Mouse (Mus musculus): Measurements from ENCODE around the gene Bex6. TPM values are rescaled to one million over a fixed set of nuclear protein-coding genes. Genes with fewer than 3 reads are reported as not detected.

Gene Bex6
- polyA plus RNA-seq, 1 experiment from 2014 or later = 0.23 TPM

DNA sequence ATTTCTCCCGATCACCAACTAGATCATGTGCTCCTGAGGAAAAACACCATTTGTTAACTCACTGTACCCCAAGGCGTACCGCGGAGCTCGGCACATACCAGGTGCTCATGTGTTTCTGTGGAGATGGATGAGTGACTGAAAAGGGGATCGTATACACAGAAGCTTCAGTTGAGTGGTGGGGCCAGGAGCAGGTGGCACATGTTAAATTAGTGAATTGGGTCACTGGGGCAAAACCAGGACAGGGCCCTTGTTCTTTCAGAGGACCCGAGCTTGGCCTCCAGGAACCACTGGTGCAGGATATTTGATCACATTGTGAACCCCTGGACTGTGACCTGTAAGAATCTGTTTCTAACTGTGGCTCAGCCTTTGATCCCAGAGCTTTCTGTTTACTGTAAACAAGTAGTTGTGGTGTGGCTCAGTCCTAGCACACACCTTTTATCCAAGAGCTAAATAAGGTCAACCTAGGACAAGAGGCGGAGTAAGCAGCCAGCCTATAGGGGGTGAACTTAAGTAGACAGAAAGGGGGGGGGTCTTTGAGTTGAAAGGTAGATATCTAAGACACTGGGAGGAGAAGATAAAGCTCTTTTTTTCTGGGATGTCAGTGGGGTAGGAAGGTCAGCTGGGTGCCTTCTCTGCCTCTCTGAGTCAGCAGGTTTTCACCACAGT is 5.2 kb upstream of the Bex6 start:
- Histone ChIP-seq H3K27me3 (no peaks in the 10 kb centered on the region), H3K27ac (replicated peaks) (no peak overlapping the region), H3K4me1 (0 out of 2 replicates have a peak, but pooled peaks cover 5% of the 10 kb centered on the region), H3K9me3 (replicated peaks) (no peaks in the 10 kb centered on the region), H3K9ac (no peak overlapping the region), H3K36me3 (no peaks in the 10 kb centered on the region), H3K4me2 (replicated peaks) (no peak overlapping the region), H3K4me3 (replicated peaks) (no peak overlapping the region)
- no peak for ATAC-seq (ENCODE audit: insufficient number of reproducible peaks, low FRiP score, low TSS enrichment, low read depth)
- 81% methylated on average over 8 of the region's 8 CpGs for WGBS

GRCm38 (mm10) chr16:32175029-32175428 is 4.6 kb upstream of the Bex6 start:
- no peak overlapping the region for H3K4me3 ChIP-seq (replicated peaks)
- no peaks in the 10 kb centered on the region for H3K9me3 ChIP-seq (replicated peaks)
- H3K27ac ChIP-seq (replicated peaks) = no peak overlapping the region
- ATAC-seq (ENCODE audit: insufficient number of reproducible peaks, low FRiP score, low TSS enrichment, low read depth) = no peak
- WGBS = 81% methylated on average over 4 of the region's 4 CpGs
- H3K9ac ChIP-seq = no peak overlapping the region
- H3K36me3 ChIP-seq = no peaks in the 10 kb centered on the region
- no peaks in the 10 kb centered on the region for H3K27me3 ChIP-seq
- 0 out of 2 replicates have a peak, but pooled peaks cover 5% of the 10 kb centered on the region for H3K4me1 ChIP-seq
- H3K4me2 ChIP-seq (replicated peaks) = no peak overlapping the region

DNA sequence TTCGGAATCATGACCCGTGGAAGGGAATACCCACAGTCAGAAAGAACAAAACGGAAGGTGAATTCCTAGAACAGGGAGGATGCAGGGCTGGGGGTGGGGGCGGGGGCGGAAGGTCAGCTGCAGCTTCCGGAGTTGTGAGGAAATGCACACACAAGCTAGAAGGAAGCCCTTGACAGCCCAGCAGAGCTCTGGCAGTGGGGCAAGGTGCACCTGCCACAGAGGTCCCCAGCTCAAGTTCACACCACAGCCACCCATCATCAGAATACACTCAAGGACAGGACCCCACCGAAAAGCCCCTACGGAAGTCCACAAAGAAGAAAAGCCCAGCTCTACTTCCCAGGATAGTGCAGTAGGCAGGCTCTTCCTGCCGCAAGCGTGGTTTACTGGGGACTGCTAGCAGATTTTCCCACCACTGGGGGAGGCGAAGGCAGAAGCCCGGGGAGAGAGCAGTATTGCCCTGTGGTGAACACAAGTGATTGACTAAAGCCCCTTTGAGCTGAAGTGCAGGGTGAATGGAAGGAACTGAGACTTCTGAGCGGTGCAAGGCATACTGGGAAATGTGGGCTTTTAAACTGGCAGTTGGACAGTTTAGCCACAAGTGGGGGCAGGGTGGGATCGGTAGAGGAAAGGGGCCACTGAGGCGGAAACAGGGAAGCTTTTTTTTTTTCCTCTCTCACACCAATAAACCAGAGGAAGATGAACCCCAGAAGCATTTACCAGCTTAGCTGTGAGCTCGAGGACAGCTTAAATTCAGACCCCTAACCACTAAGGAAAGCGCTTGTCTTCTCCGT is 2.5 kb upstream of the Bex6 start:
- 53% methylated on average over 18 of the region's 18 CpGs for WGBS
- Histone ChIP-seq H3K4me1 (0 out of 2 replicates have a peak, but pooled peaks cover 5% of the 10 kb centered on the region), H3K9ac (no peak overlapping the region), H3K9me3 (replicated peaks) (no peaks in the 10 kb centered on the region), H3K4me2 (replicated peaks) (no peak overlapping the region), H3K4me3 (replicated peaks) (no peak overlapping the region), H3K36me3 (no peaks in the 10 kb centered on the region), H3K27ac (replicated peaks) (0 out of 2 replicates have a peak overlapping the region, but pooled peaks have one; percentile 4), H3K27me3 (no peaks in the 10 kb centered on the region)
- ATAC-seq (ENCODE audit: insufficient number of reproducible peaks, low FRiP score, low TSS enrichment, low read depth) = no peak

DNA sequence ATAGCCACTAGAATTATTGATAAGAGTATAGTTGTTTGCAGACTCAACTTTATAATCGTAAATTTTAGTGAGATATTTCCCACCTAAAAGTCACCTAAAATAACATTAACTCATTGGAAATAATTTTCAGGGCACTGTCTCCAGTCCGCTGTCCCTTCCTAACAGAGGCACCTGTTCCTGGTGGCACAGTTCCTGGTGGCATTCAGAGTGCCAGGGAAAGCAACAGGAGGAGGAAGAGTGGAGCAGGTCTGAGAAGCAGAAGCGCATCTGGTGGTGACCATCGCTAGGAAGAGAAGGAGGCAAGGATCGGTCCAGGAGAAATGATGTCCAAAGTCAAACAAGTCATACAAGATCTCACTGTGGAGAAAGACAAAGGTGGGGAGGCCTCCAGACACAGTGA is 6.4 kb downstream of the Bex6 start:
- 93% methylated on average over 5 of the region's 5 CpGs for WGBS
- H3K9ac ChIP-seq = no peak overlapping the region
- ATAC-seq (ENCODE audit: insufficient number of reproducible peaks, low FRiP score, low TSS enrichment, low read depth) = no peak
- no peak overlapping the region for H3K4me3 ChIP-seq (replicated peaks)
- no peak overlapping the region for H3K27ac ChIP-seq (replicated peaks)
- no peaks in the 10 kb centered on the region for H3K27me3 ChIP-seq
- H3K36me3 ChIP-seq = no peaks in the 10 kb centered on the region
- H3K9me3 ChIP-seq (replicated peaks) = no peaks in the 10 kb centered on the region
- H3K4me2 ChIP-seq (replicated peaks) = no peak overlapping the region
- H3K4me1 ChIP-seq = no peaks in the 10 kb centered on the region

GRCm38 (mm10) chr16:32189109-32189508 is 9.5 kb downstream of the Bex6 start:
- 44% methylated on average over 6 of the region's 6 CpGs for WGBS
- Histone ChIP-seq H3K4me3 (replicated peaks) (no peak overlapping the region), H3K36me3 (no peaks in the 10 kb centered on the region), H3K27me3 (no peaks in the 10 kb centered on the region), H3K27ac (replicated peaks) (no peak overlapping the region), H3K9me3 (replicated peaks) (no peaks in the 10 kb centered on the region), H3K4me1 (no peaks in the 10 kb centered on the region), H3K9ac (no peak overlapping the region), H3K4me2 (replicated peaks) (no peak overlapping the region)
- 0 out of 2 replicates have a peak, but pooled peaks have one; percentile 29 for ATAC-seq (ENCODE audit: insufficient number of reproducible peaks, low FRiP score, low TSS enrichment, low read depth)

DNA sequence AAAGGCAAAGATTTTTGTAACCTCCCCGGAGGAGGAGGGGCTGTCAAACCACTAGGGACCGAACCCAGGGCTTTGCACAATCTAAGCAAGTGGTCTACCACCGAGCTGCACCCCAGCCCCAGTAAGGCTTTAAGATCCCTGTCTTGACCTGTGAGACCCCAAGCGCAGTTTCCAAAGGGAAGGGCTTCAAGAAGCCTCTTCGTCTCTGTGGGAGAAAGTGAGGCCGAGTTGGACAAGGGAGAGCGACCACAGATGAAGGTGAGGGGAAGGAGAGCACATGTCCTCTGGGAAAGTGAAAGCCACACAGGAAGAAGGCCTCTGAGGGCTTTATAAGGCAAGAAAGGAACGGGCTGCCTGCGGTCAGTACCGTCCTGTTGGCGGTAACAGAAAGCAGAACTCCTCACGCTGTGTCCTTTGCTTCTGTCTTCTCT is 10.4 kb downstream of the Bex6 start:
- Histone ChIP-seq H3K4me1 (no peaks in the 10 kb centered on the region), H3K27me3 (no peaks in the 10 kb centered on the region), H3K4me2 (replicated peaks) (no peak overlapping the region), H3K27ac (replicated peaks) (no peak overlapping the region), H3K36me3 (no peaks in the 10 kb centered on the region), H3K9ac (no peak overlapping the region), H3K4me3 (replicated peaks) (no peak overlapping the region), H3K9me3 (replicated peaks) (no peaks in the 10 kb centered on the region)
- no peak for ATAC-seq (ENCODE audit: insufficient number of reproducible peaks, low FRiP score, low TSS enrichment, low read depth)
- 52% methylated on average over 11 of the region's 12 CpGs for WGBS

DNA sequence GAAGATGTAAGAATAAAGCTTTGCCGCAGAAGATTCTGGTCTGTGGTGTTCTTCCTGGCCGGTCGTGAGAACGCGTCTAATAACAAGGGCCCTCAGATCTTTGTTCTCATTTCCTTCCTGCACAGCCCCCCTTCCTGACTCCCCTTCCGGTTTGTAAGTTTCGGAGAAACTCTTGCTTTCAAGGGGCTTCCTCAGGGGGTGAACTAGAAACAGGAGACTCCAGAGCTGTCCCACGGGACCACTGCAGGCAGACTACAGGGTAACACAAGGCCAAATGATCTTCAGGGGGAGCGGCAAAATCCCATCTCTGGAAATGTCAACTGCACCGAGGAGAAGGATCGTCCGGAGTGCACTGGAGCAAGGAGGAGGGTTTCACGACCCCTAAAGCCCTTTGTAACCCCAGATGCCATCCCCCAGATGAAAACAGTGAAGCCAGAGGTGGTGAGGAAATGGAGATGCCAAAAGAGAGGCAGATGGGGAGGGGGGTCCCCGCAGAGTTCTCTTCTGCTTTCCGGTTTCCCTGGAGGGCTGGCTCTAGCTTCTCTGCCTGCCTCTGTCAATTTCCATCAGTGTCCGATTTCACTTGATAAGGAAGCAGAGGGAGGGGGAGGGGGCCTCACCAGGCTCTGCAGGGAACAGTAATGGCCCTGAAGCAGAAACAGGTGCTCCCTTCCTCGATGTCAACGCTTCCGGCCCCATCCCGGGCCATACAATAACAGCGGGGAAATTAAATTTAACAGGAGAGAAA is 20.8 kb downstream of the Bex6 start:
- no peaks in the 10 kb centered on the region for H3K27me3 ChIP-seq
- H3K9me3 ChIP-seq (replicated peaks) = no peaks in the 10 kb centered on the region
- H3K4me1 ChIP-seq = no peaks in the 10 kb centered on the region
- ATAC-seq (ENCODE audit: insufficient number of reproducible peaks, low FRiP score, low TSS enrichment, low read depth) = peak; percentile 75
- H3K4me2 ChIP-seq (replicated peaks) = peak overlapping the region; percentile 52
- WGBS = 26% methylated on average over 21 of the region's 21 CpGs
- H3K9ac ChIP-seq = peak overlapping the region; percentile 33
- H3K27ac ChIP-seq (replicated peaks) = peak overlapping the region; percentile 87
- peak overlapping the region; percentile 37 for H3K4me3 ChIP-seq (replicated peaks)
- no peaks in the 10 kb centered on the region for H3K36me3 ChIP-seq

DNA sequence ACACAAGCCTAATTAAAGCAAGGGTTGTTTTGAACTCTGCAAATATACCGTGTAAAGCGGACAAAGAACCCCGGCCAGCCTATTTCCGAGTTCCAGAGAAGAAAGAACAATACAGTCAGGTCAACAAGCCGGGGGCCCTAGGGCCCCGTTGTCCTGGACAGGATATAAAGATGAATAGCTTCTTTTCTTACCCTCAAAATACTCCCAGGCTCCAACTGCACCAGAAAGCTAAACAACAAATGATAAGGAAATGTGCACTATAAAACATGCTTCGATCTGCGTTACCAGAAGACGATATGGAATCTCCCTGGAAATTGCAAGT is 21.3 kb downstream of the Bex6 start:
- Histone ChIP-seq H3K36me3 (no peaks in the 10 kb centered on the region), H3K4me3 (replicated peaks) (peak overlapping the region; percentile 37), H3K27ac (replicated peaks) (peak overlapping the region; percentile 87), H3K4me1 (no peaks in the 10 kb centered on the region), H3K9me3 (replicated peaks) (no peaks in the 10 kb centered on the region), H3K4me2 (replicated peaks) (peak overlapping the region; percentile 52), H3K9ac (peak overlapping the region; percentile 33), H3K27me3 (no peaks in the 10 kb centered on the region)
- ATAC-seq (ENCODE audit: insufficient number of reproducible peaks, low FRiP score, low TSS enrichment, low read depth) = no peak
- 38% methylated on average over 9 of the region's 9 CpGs for WGBS

DNA sequence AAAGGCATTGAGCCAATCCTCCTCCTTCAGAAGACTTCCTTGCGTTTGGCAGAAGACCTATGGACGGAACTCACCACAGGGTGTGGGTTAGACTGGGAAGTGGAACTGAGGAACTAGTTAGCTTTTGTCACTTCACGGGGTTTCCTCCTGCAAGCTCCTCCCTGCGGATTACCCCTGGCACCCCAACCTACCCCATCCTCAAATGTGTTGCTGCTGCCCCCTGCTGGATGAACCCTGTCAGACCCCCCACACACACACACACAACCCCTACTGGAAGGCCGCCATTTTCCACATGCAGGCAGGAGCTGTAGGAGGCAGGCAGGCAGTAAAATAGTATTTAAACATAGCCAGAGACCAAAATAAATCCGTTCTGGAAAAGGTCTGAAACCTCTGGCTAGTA is 23.1 kb downstream of the Bex6 start:
- Histone ChIP-seq H3K4me3 (replicated peaks) (no peak overlapping the region), H3K27me3 (no peaks in the 10 kb centered on the region), H3K9me3 (replicated peaks) (no peaks in the 10 kb centered on the region), H3K27ac (replicated peaks) (no peak overlapping the region), H3K36me3 (no peaks in the 10 kb centered on the region), H3K4me1 (no peaks in the 10 kb centered on the region), H3K4me2 (replicated peaks) (no peak overlapping the region), H3K9ac (no peak overlapping the region)
- no peak for ATAC-seq (ENCODE audit: insufficient number of reproducible peaks, low FRiP score, low TSS enrichment, low read depth)
- WGBS = 76% methylated on average over 6 of the region's 6 CpGs

GRCm38 (mm10) chr16:32204902-32205301 is 25.3 kb downstream of the Bex6 start:
- H3K4me2 ChIP-seq (replicated peaks) = no peak overlapping the region
- H3K27ac ChIP-seq (replicated peaks) = no peak overlapping the region
- no peaks in the 10 kb centered on the region for H3K27me3 ChIP-seq
- no peaks in the 10 kb centered on the region for H3K36me3 ChIP-seq
- no peak overlapping the region for H3K4me3 ChIP-seq (replicated peaks)
- WGBS = 51% methylated on average over 3 of the region's 3 CpGs
- no peaks in the 10 kb centered on the region; the same call in 1 of the 2 replicates for H3K9me3 ChIP-seq (replicated peaks)
- H3K4me1 ChIP-seq = no peaks in the 10 kb centered on the region
- no peak for ATAC-seq (ENCODE audit: insufficient number of reproducible peaks, low FRiP score, low TSS enrichment, low read depth)
- no peak overlapping the region for H3K9ac ChIP-seq

GRCm38 (mm10) chr16:32214156-32214555 is 34.5 kb downstream of the Bex6 start:
- Histone ChIP-seq H3K36me3 (no peaks in the 10 kb centered on the region), H3K4me3 (replicated peaks) (no peak overlapping the region), H3K9ac (no peak overlapping the region), H3K4me2 (replicated peaks) (no peak overlapping the region), H3K27ac (replicated peaks) (no peak overlapping the region), H3K27me3 (no peaks in the 10 kb centered on the region), H3K4me1 (no peaks in the 10 kb centered on the region), H3K9me3 (replicated peaks) (no peaks in the 10 kb centered on the region; the same call in 1 of the 2 replicates)
- ATAC-seq (ENCODE audit: insufficient number of reproducible peaks, low FRiP score, low TSS enrichment, low read depth) = no peak

Data from embryonic facial prominence, embryonic 15.5 days (tissue).